In genomic region chr2:172378332-172378731, GRCm38 (mm10) we compare ENCODE assay signal across 9 mouse cellular contexts. TPM values are rescaled to one million over a fixed set of nuclear protein-coding genes. Genes with fewer than 3 reads are reported as not detected.
A peak's percentile ranks its signal among the peaks of the same experiment; 100 is the strongest.
DNase-seq lines count a peak whose midpoint lies in the region; ATAC-seq and TF ChIP-seq lines count a peak whose summit lies in the region.
"Had no signal": no experiment of that assay in that cellular context is flagged by ENCODE, and none has a peak within 500 bp of the region (broad histone marks: within the 10 kb centered on the region; RNA-seq: fewer than 3 reads in every experiment).

No protein-coding gene starts in this region.

- H3K9me3 ChIP-seq in lung, embryonic 14.5 days (ENCODE audit: low read depth, low read length), result no peaks in the 10 kb centered on the region
- no peaks in the 10 kb centered on the region for H3K9me3 ChIP-seq in hindbrain, embryonic 12.5 days (replicated peaks)
- H3K9me3 ChIP-seq: heart, embryonic 13.5 days had no signal

- TF ChIP-seq CTCF in testis, adult 2 months (IDR thresholded peaks at IDR 0.05; ENCODE audit: control insufficient read depth, insufficient read depth, insufficient replicate concordance, low read depth, low read length), result peak; percentile 53; the same call in 1 of the 2 replicates
- TF ChIP-seq CTCF in lung, embryonic 14.5 days (IDR thresholded peaks at IDR 0.05; ENCODE audit: low read depth), result peak; percentile 70

- H3K9ac ChIP-seq in lung, embryonic 14.5 days, result no peak overlapping the region
- no peak overlapping the region for H3K9ac ChIP-seq in hindbrain, embryonic 12.5 days
- H3K9ac ChIP-seq: heart, embryonic 13.5 days had no signal

- no peak for ATAC-seq in lung, embryonic 14.5 days (ENCODE audit: insufficient read depth)
- no peak for ATAC-seq in hindbrain, embryonic 12.5 days (ENCODE audit: low FRiP score)

- H3K27ac ChIP-seq in testis, adult 2 months (ENCODE audit: control insufficient read depth, insufficient read depth, low read depth, low read length), result no peak overlapping the region
- H3K27ac ChIP-seq in lung, embryonic 14.5 days (ENCODE audit: low read depth), result no peak overlapping the region
- H3K27ac ChIP-seq in hindbrain, embryonic 12.5 days, result no peak overlapping the region
- H3K27ac ChIP-seq: heart, embryonic 13.5 days had no signal

- WGBS in lung, embryonic 14.5 days, result 71% methylated on average over 7 of the region's 7 CpGs
- WGBS in hindbrain, embryonic 12.5 days, result 79% methylated on average over 7 of the region's 7 CpGs

- peak; percentile 66 for DNase-seq in embryo, embryonic 10 days (ENCODE audit: low spot score)
- DNase-seq in embryo, embryonic 9.5 days (ENCODE audit: extremely low spot score), result no peak
- DNase-seq in testis, postnatal 14 days (ENCODE audit: low spot score), result no peak
- peak; percentile 49 for DNase-seq in heart, postnatal 4 days
- DNase-seq in lung, embryonic 14.5 days, result peak; percentile 76
- peak; percentile 18 for DNase-seq in spleen, adult 12 weeks (ENCODE audit: low spot score)

- H3K4me1 ChIP-seq in testis, adult 2 months (ENCODE audit: control insufficient read depth, insufficient read depth, low read length), result no peaks in the 10 kb centered on the region
- no peaks in the 10 kb centered on the region for H3K4me1 ChIP-seq in lung, embryonic 14.5 days (ENCODE audit: insufficient read depth)
- no peaks in the 10 kb centered on the region for H3K4me1 ChIP-seq in hindbrain, embryonic 12.5 days
- H3K4me1 ChIP-seq: heart, embryonic 13.5 days had no signal

- peaks cover 7% of the 10 kb centered on the region for H3K36me3 ChIP-seq in testis, adult 2 months (ENCODE audit: control insufficient read depth, insufficient read depth, low read length)
- H3K36me3 ChIP-seq in lung, embryonic 14.5 days (ENCODE audit: insufficient read depth), result peaks cover 88% of the 10 kb centered on the region
- H3K36me3 ChIP-seq in hindbrain, embryonic 12.5 days, result peaks cover 89% of the 10 kb centered on the region

- H3K4me3 ChIP-seq in testis, adult 2 months (ENCODE audit: control insufficient read depth, low read depth, low read length), result no peak overlapping the region
- no peak overlapping the region for H3K4me3 ChIP-seq in lung, embryonic 14.5 days (ENCODE audit: low read depth, low read length)
- no peak overlapping the region for H3K4me3 ChIP-seq in hindbrain, embryonic 12.5 days
- H3K4me3 ChIP-seq: heart, embryonic 13.5 days had no signal

- H3K27me3 ChIP-seq in testis, adult 2 months (ENCODE audit: control insufficient read depth, insufficient read depth, low read length), result no peaks in the 10 kb centered on the region
- no peaks in the 10 kb centered on the region for H3K27me3 ChIP-seq in lung, embryonic 14.5 days (ENCODE audit: insufficient read depth, low read length)
- H3K27me3 ChIP-seq in hindbrain, embryonic 12.5 days, result no peaks in the 10 kb centered on the region
- H3K27me3 ChIP-seq: heart, embryonic 13.5 days had no signal

- H3K4me2 ChIP-seq in lung, embryonic 14.5 days, result no peak overlapping the region
- H3K4me2 ChIP-seq in hindbrain, embryonic 12.5 days (replicated peaks), result no peak overlapping the region
- H3K4me2 ChIP-seq: heart, embryonic 13.5 days had no signal

- TF ChIP-seq POLR2A in testis, adult 2 months (IDR thresholded peaks at IDR 0.05; ENCODE audit: control insufficient read depth, low read depth, low read length), result no peak

RNA-seq across cellular contexts. Expression of gene Cstf1, which starts 7.9 kb away (rescaled TPM):
- polyA plus RNA-seq in testis, adult 2 months (2012; rRNA removed), result 158 and 175 TPM in 2 replicates
- 10 to 100 TPM; 29.8 to 31.4 TPM for total RNA-seq in heart, postnatal 4 days (2021)
- polyA plus RNA-seq in lung, embryonic 14.5 days (2014; fragmentation: Nextera tagmentation; extraction: Ambion mirVana), result 50.2 and 53.9 TPM in 2 replicates
- 37.3 and 37.5 TPM in 2 replicates for polyA plus RNA-seq in hindbrain, embryonic 12.5 days (2016; fragmentation: Nextera tagmentation; extraction: Ambion mirVana)

RNA-seq across cellular contexts. Expression of gene Aurka, which starts 8.0 kb away (rescaled TPM):
- polyA plus RNA-seq in testis, adult 2 months (2012; rRNA removed), result 74.5 and 87.6 TPM in 2 replicates
- 10 to 100 TPM; 38.5 to 44.6 TPM for total RNA-seq in heart, postnatal 4 days (2021)
- 161 and 165 TPM in 2 replicates for polyA plus RNA-seq in lung, embryonic 14.5 days (2014; fragmentation: Nextera tagmentation; extraction: Ambion mirVana)
- 78.8 and 85.6 TPM in 2 replicates for polyA plus RNA-seq in hindbrain, embryonic 12.5 days (2016; fragmentation: Nextera tagmentation; extraction: Ambion mirVana)

RNA-seq across cellular contexts. Expression of gene Cass4, which starts 15.3 kb away (rescaled TPM):
- polyA plus RNA-seq in testis, adult 2 months (2012; rRNA removed), result 0.26 and 0.31 TPM in 2 replicates
- under 1 TPM; 0.27 to 0.29 TPM for total RNA-seq in heart, postnatal 4 days (2021)
- polyA plus RNA-seq in lung, embryonic 14.5 days (2014; fragmentation: Nextera tagmentation; extraction: Ambion mirVana), result 2.6 and 2.7 TPM in 2 replicates
- polyA plus RNA-seq in hindbrain, embryonic 12.5 days (2016; fragmentation: Nextera tagmentation; extraction: Ambion mirVana), result 0.14 and 0.38 TPM in 2 replicates

RNA-seq across cellular contexts. Expression of gene Fam210b, which starts 33.0 kb away (rescaled TPM):
- 6.8 and 7.9 TPM in 2 replicates for polyA plus RNA-seq in testis, adult 2 months (2012; rRNA removed)
- total RNA-seq in heart, postnatal 4 days (2021), result 1 to 10 TPM; 7.3 to 8.1 TPM
- 29.9 and 31.0 TPM in 2 replicates for polyA plus RNA-seq in lung, embryonic 14.5 days (2014; fragmentation: Nextera tagmentation; extraction: Ambion mirVana)
- 31.8 and 33.1 TPM in 2 replicates for polyA plus RNA-seq in hindbrain, embryonic 12.5 days (2016; fragmentation: Nextera tagmentation; extraction: Ambion mirVana)

Comparison
In these comparisons a context has a peak if more than half of its experiments do, and no peak if none do; other contexts are left out.
1. DNase-seq: peak in embryo, embryonic 10 days (single experiment), heart, postnatal 4 days (single experiment), lung, embryonic 14.5 days (single experiment) and spleen, adult 12 weeks (single experiment); none in embryo, embryonic 9.5 days (single experiment) and testis, postnatal 14 days (single experiment).